Mouse (Mus musculus): ENCODE data around the gene Clec4a1.

The Clec4a1 gene

GRCm38 (mm10) chr6:122921451-122921850 is at the start of gene Clec4a1:
TSS of gene Clec4a1 (plus strand) at chr6:122921848.
- no peak for DNase-seq (ENCODE audit: low spot score in 2 of 2)

GRCm38 (mm10) chr6:122872800-122873199 is 48.8 kb upstream of the Clec4a1 start:
- DNase-seq (ENCODE audit: low spot score in 2 of 2), result no peak

GRCm38 (mm10) chr6:122873871-122874719 is 47.6 kb upstream of the Clec4a1 start, which contains the start of gene Necap1:
TSS of gene Necap1 (plus strand) at chr6:122874474.
- DNase-seq (ENCODE audit: low spot score in 2 of 2), result peak; percentile 92 to 97

GRCm38 (mm10) chr6:122874720-122875389 is 46.8 kb upstream of the Clec4a1 start:
- no peak for DNase-seq (ENCODE audit: low spot score in 2 of 2)

- no peak for DNase-seq (ENCODE audit: low spot score in 2 of 2)
Observed at GRCm38 (mm10) chr6:122879141-122879735, 42.4 kb upstream of the Clec4a1 start.

- no peak for DNase-seq (ENCODE audit: low spot score in 2 of 2)
Observed at GRCm38 (mm10) chr6:122879781-122880505, 41.7 kb upstream of the Clec4a1 start.

GRCm38 (mm10) chr6:122881287-122881686 is 40.4 kb upstream of the Clec4a1 start:
- DNase-seq (ENCODE audit: low spot score in 2 of 2), result no peak

GRCm38 (mm10) chr6:122883603-122884002 is 38.0 kb upstream of the Clec4a1 start:
- DNase-seq (ENCODE audit: low spot score in 2 of 2), result no peak

- DNase-seq (ENCODE audit: low spot score in 2 of 2), result no peak
Observed at GRCm38 (mm10) chr6:122889599-122889998, 32.0 kb upstream of the Clec4a1 start.

- DNase-seq (ENCODE audit: low spot score in 2 of 2), result peak in 1 of 2 experiments; percentile 67
Observed at GRCm38 (mm10) chr6:122892442-122893049, 29.1 kb upstream of the Clec4a1 start.

- no peak for DNase-seq (ENCODE audit: low spot score in 2 of 2)
Observed at GRCm38 (mm10) chr6:122919922-122920321, 1.7 kb upstream of the Clec4a1 start.

GRCm38 (mm10) chr6:122934845-122935244 is 13.2 kb downstream of the Clec4a1 start:
- DNase-seq (ENCODE audit: low spot score in 2 of 2), result no peak

- no peak for DNase-seq (ENCODE audit: low spot score in 2 of 2)
Observed at GRCm38 (mm10) chr6:122939618-122940017, 18.0 kb downstream of the Clec4a1 start.

- DNase-seq (ENCODE audit: low spot score in 2 of 2), result no peak
Observed at GRCm38 (mm10) chr6:122946760-122947159, 25.1 kb downstream of the Clec4a1 start.

GRCm38 (mm10) chr6:122952401-122952800 is 30.8 kb downstream of the Clec4a1 start, which contains the start of gene Clec4a3:
TSS of gene Clec4a3 (plus strand) at chr6:122952515.
- no peak for DNase-seq (ENCODE audit: low spot score in 2 of 2)

- no peak for DNase-seq (ENCODE audit: low spot score in 2 of 2)
Observed at GRCm38 (mm10) chr6:122964562-122964961, 42.9 kb downstream of the Clec4a1 start.

- no peak for DNase-seq (ENCODE audit: low spot score in 2 of 2)
Observed at GRCm38 (mm10) chr6:122969048-122969447, 47.4 kb downstream of the Clec4a1 start.

Measured in thymus, postnatal 10 days (tissue).